Mouse (Mus musculus) liver, embryonic 14.5 days (tissue): ENCODE data around the gene Pde10a.

ENCODE experiments used
- CTCF ChIP-seq: IDR thresholded peaks from 2 replicates; pipeline ENCODE4 v1.5.1; 2016; ENCODE audit warnings: antibody characterized with exemption, low read depth, control low read depth
- EP300 ChIP-seq: IDR thresholded peaks from 2 replicates; pipeline ENCODE4 v1.6.1; 2016; ENCODE audit warnings: antibody characterized with exemption, low read depth

- no peak for TF ChIP-seq CTCF
- no peak for TF ChIP-seq EP300
These were observed 101.2 kb downstream of the Pde10a start for GRCm38 (mm10) chr17:8626421-8626820.
